Mouse (Mus musculus): ENCODE results near the gene Evi5l.

GRCm38 (mm10) chr8:4227919-4228318, 61.6 kb downstream of the Evi5l start:
- TF ChIP-seq CTCF (conservative IDR thresholded peaks at IDR 0.05; ENCODE audit: low read length) (no peak), POU5F1 (IDR thresholded peaks at IDR 0.05; ENCODE audit: borderline replicate concordance, low read length) (no peak)
